Mouse (Mus musculus) left cerebral cortex, postnatal 14 days (tissue): ENCODE results near the gene Sugct. TPM values are rescaled to one million over a fixed set of nuclear protein-coding genes. Genes with fewer than 3 reads are reported as not detected.
"Not testable (repeated sequence)": the region's sequence is repeated elsewhere in the genome, so short reads cannot be mapped to it uniquely, and the experiment has no call there.

Experiments
- DNase-seq, 2 experiments: peaks; one replicate each; pipeline ENCODE4 v3.0.0; 2021 to 2022; ENCODE audit warnings: low spot score in 2 of 2, mixed read lengths in 1 of 2
- intact Hi-C: fragments of 180-260 bp; cut with DNase I; formaldehyde crosslinking; loops from one replicate; pipeline ENCODE4 v1.15.1; 2025
- total RNA-seq, 2 experiments: library from RNA; stranded (reverse); gene quantifications; 2 replicates each; pipeline ENCODE4 v1.2.3; 2021

Sugct gene
- total RNA-seq, 2 experiments from 2014 or later: 0.92 to 1.9 TPM

DNA sequence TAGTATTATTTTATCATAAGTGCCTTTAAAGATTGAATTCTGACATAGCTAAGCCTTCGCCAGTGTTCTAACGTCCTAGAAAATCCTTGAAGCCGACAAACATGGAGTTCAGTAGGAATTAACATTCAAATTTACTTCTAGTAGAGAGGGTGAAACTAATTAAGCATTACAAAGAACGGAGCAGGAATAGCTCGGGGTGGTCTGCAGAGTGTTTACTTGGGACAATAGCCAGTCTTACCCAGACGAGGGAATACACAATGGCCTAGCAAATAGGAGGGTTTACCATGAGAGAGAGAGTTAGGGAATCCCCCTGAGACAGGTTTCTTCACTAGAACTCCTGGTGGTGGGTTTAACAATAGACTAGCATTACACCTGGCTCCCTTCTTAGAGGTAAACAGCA, 865.1 kb downstream of the Sugct start:
- DNase-seq, intact Hi-C loops: not testable (repeated sequence)

GRCm38 (mm10) chr13:16829589-16829988, 865.8 kb downstream of the Sugct start:
- DNase-seq: no peak
- intact Hi-C loops: no loop called here

DNA sequence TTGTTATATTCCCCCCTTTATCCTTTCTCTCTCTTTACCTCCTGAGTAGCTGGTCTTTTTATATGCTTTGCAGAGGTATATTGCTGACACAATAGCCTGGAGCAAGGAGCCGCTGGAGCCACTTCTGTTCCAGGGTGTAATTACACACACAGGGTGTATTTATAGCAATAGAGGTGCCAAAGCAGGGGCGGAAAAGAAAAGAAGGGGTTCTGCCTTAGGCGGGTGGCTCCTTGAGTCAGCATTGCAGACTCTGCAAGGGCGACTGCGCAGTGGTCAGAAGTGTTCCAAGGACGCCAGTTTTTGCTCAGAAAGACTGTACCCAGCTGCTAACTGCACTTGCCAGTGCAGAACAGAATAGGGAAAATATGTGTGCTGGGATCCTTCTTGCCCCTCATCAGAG, 869.7 kb downstream of the Sugct start:
- DNase-seq: peak; percentile 3 to 6
- intact Hi-C loops: no loop called here

- intact Hi-C loops: no loop called here
- DNase-seq: no peak
These were observed 873.6 kb downstream of the Sugct start for GRCm38 (mm10) chr13:16821785-16822184.

DNA sequence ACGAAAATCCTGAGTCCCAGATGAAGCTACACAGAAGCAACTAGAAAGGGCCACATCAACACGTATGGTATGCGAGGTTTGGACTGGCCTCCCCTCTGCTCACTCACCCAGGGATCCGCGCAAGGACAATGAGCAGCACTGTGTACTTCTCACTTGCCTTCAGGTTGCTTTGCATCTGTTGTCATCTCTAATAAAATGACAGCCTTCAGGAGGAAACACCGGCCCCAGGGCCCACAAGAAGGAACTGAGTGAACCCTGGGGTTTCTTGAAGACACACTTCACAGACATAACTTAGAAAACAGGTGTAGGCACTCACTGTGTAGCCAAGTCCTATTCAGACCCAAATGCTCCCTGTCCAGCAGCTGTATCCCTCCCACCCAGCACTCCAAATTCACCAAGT, 877.9 kb downstream of the Sugct start:
- no peak for DNase-seq
- intact Hi-C loops: no loop called here

GRCm38 (mm10) chr13:16816747-16817146, 878.6 kb downstream of the Sugct start:
- DNase-seq: no peak
- intact Hi-C loops: no loop called here

DNA sequence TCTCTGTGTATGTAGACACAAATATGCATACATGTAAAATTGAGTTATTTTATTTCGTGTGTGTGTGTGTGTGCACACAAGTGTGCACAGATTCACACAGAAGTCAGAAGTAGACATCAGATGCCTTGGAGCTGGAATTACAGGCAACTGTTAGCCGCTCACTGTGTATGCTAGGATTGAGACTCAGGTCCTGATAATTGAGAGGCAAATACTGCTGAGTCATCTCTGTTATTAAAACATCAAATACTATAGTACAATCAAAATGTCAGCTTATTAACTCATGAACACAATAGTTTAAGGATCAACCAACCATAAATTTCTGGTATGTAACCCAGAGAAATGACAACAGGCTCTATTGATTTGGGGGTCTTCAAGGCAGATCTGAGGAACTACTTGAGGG, 883.1 kb downstream of the Sugct start:
- intact Hi-C loops: no loop called here
- no peak for DNase-seq

Other genes with a start within 250 kb of the Sugct start
- 10 to 100 TPM; 14.4 to 15.8 TPM for gene Mplkip, start 361 bp downstream of the Sugct start, total RNA-seq
- gene Cdk13, start 109.5 kb upstream of the Sugct start, total RNA-seq: 10 to 100 TPM; 49.5 to 51.1 TPM
- 10 to 100 TPM; 84.0 to 85.6 TPM for gene Rala, start 248.7 kb upstream of the Sugct start, total RNA-seq